Mouse (Mus musculus) ovary, postnatal 36 days (tissue): ENCODE data around the gene Kcnj9.

ENCODE experiments used
- DNase-seq: peaks from one replicate; pipeline ENCODE4 v3.0.0; 2022; ENCODE audit warnings: low spot score, mixed read lengths

Gene Kcnj9

DNA sequence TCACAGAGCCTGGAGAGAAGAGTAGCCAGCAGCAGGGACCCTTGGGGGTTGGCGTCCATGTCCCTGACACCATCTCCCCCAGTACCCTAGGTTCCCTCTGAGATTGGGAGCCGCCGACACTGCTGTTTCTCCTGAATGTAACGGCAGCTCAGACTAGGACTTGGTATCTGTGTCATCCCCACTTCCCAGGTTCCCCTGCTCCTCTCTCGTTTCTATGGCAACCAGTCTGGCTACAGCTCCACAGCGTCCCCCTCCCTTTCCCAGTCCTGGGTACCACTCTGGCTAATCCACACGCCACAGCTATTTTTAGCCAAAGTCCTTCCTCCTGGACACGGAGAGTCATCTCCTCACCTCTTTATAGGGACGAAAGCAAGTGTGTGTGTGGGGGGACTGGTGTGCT, at the start of gene Kcnj9:
Gene Kcnj9 (minus strand): TSS at position 188 of the 400 bp plus-strand sequence.
- no peak for DNase-seq

DNA sequence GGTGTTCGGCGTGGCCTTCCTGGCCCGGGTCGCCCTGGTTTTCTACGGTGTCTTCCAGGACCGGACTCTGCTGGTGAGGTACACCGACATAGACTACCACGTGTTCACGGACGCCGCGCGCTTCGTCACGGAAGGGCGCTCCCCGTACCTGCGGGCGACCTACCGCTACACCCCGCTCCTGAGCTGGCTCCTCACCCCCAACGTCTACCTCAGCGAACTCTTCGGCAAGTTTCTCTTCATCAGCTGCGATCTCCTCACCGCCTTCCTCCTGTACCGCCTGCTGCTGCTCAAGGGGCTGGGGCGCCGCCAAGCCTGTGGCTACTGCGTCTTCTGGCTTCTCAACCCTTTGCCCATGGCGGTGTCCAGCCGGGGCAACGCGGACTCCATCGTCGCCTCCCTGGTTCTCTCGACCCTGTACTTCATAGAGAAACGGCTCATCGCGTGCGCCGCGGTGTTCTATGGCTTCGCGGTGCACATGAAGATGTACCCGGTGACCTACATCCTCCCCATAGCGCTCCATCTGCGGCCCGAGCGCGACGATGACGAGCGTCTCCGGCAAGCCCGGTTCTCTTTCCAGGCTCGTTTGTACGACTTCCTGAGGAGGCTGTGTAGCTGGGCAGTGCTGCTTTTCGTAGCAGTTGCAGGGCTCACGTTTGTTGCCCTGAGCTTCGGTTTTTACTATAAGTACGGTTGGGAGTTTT, 47.8 kb upstream of the Kcnj9 start:
- DNase-seq, result no peak

- peak; percentile 97 for DNase-seq
Measured at GRCm38 (mm10) chr1:172376198-172376667, 47.1 kb upstream of the Kcnj9 start, which contains the start of gene Pigm. Gene Pigm, plus strand, starts transcription at chr1:172376546.

DNA sequence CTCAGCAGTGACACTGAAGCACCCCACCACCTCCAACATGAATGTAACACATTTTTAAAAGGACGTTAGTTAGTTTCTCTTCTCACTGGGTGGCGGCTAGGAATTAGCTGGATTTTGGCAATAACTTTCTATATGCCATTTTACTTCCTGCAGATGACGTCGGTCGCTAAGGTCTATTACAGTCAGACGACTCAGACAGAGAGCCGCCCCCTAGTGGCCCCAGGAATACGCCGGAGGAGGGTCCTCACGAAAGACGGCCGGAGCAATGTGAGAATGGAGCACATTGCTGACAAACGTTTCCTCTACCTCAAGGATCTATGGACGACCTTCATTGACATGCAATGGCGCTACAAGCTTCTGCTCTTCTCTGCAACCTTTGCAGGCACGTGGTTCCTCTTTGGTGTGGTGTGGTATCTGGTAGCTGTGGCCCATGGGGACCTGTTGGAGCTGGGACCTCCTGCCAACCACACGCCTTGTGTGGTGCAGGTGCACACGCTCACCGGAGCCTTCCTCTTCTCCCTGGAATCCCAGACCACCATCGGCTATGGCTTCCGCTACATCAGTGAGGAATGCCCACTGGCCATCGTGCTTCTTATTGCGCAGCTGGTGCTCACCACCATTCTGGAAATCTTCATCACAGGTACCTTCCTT, 39.8 kb upstream of the Kcnj9 start:
- DNase-seq, result peak; percentile 50

GRCm38 (mm10) chr1:172364684-172365083, 35.6 kb upstream of the Kcnj9 start:
- peak; percentile 31 for DNase-seq

DNA sequence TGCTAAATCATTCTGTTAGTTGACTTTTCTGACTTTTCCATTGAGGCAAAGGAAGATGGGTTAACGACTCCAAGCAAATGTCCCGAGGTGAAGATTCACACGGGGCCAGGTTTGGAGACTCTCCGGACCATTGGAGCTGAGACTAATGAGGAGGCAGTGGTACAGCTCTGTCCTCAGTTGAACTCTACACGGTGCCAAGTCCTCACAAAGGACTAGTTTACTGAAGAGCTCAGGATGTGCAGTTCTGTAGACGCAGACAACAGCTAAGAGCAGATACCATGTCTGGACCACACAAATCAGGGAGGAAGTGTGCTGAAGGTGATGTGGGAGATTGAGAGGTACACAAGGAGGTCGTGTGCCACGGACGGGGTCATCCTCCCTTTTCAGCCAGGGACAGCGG, 29.2 kb upstream of the Kcnj9 start:
- no peak for DNase-seq

DNA sequence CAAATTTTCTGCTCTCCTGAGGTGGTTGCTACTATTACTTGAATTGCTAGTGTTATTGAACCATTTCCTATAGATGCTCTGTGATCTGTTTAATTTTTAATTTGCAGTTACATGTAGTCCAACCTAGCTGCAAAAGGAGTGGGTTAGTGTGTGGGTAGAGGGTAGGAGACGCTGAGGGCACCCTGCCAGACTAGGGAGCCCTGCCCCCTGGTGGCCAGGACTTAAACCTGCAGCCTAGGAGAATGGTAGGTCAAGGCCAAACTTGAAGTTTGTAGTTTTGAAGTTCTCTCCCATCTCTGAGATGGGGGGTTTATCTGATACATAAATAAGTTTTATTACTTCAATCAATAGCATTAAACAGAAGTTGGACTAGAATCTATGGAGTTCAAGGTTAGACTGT, 28.4 kb upstream of the Kcnj9 start:
- peak; percentile 57 for DNase-seq

GRCm38 (mm10) chr1:172355336-172355735, 26.2 kb upstream of the Kcnj9 start:
- no peak for DNase-seq

DNA sequence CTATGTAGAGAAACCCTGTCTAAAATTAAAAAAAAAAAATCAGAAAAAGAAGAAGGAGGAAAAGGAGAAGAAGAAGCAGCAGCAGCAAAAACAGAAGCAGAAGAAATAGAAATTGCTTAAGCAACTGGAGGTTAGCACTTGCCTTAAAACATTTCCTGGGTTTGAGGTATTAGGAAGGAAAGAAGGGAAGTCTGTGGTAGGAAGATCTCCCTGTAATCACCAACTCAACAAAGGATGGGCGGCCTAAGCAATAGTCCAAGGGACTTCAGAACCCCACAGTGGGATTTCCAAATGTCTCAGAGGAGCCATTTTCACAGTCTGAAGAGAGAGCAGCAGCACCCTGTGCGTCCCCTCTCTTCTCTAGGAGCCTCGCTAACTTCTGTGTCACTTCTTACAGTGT, 23.3 kb upstream of the Kcnj9 start:
- DNase-seq, result no peak

GRCm38 (mm10) chr1:172352001-172352400, 22.9 kb upstream of the Kcnj9 start:
- no peak for DNase-seq

- no peak for DNase-seq
Measured at GRCm38 (mm10) chr1:172349916-172350812, 21.0 kb upstream of the Kcnj9 start.

GRCm38 (mm10) chr1:172349504-172349903, 20.4 kb upstream of the Kcnj9 start:
- no peak for DNase-seq

GRCm38 (mm10) chr1:172347382-172347781, 18.3 kb upstream of the Kcnj9 start:
- DNase-seq, result no peak

- no peak for DNase-seq
Measured at GRCm38 (mm10) chr1:172346707-172347106, 17.6 kb upstream of the Kcnj9 start.

DNA sequence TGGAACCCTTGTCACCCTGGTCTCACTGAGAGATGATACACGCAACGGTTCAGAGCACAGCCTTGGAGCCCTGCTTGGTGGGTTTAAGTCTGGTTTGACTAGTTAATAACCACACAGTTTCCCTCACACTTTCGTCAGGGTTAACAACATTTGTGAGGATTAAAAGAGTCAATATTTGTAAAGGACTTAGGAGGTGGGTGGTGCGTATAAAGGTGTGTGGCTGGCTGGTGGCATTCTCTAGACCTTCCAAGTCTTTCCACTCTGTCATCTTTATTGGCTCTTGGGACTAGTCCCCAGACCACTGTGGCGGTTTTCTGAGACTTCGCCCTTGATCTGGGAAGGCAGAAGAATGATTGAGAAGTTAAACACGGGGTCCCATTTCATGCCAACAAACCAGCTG, 15.7 kb upstream of the Kcnj9 start:
- no peak for DNase-seq

GRCm38 (mm10) chr1:172343914-172344313, 14.8 kb upstream of the Kcnj9 start:
- no peak for DNase-seq

DNA sequence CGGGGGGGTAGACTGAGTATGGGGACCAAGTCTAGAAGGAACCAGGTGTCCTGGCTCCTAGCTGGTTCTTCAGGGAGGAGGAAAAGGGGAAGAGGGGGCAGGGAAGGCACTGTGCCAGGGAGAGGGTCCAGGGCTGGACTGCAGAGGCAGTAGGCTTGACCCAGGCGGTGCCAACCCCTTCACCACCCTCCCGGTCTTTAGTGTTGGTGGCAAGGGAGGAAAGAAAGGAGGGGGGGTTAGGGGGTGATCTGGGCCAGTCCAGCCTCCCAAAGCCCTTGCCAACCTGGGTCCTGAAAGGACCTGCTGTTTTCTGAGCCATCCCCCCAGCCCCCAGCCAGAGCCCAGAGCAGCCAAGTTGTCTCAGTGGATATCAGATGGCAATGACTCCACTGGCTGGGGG, 13.6 kb upstream of the Kcnj9 start:
- no peak for DNase-seq

DNA sequence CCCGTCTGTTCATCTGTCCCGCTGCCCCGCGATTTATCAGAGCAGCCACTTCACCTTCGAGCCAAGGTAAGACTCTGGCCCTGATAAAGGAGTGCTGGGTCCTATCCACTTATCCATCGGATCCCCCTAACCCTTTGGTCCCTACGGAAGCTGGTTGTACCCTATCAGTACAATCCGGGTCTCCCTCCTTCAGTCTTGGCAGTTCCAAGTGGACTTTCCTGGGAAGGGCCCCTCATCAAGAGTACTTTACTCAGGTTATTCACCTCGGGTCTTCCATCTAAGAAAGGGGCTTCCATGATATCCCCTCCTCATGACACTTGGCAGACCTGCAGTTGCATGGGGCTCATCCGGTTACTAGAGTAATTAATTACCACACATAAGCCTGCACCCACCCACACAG, 12.3 kb upstream of the Kcnj9 start:
- DNase-seq, result no peak

GRCm38 (mm10) chr1:172340729-172341321, 11.7 kb upstream of the Kcnj9 start, which contains the start of gene Kcnj10:
Gene Kcnj10, plus strand, starts transcription at chr1:172341210.
- DNase-seq, result peak; percentile 66

DNA sequence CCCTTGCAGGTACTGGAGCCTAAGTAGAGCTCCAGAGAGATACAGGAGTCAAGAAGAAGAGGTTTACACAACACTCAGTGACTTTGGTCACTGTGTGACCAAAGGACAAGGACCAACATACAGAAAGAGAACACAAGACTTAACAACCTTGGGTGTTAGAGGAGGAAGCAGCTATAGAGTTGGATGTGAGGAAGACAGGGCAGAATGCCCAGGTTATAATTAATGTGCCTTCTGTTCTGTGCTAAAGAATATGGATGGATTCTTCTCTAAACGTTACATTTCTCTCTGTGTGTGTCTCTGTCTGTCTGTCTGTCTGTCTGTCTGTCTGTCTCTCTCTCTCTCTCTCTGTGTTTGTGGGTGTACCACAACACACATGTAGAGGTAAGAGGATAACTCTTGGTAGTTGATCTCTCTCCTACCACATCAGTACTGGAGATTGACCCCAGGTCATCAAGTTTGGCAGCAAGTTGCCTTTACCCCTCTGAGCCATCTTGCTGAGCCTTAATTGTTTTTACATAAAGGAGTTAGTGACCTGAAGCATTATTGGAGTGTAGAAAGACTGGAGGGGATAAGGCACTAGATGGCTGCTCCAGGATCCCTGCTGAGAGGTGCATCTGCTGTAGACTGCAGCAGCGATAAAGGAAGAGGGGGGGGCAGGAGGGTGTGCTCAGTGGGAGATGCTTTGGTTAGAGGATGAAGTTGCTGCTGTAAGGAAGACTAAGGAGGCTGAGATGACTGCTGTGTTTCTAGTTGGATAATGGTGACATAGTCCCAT, 8.5 kb upstream of the Kcnj9 start:
- DNase-seq, result no peak

DNA sequence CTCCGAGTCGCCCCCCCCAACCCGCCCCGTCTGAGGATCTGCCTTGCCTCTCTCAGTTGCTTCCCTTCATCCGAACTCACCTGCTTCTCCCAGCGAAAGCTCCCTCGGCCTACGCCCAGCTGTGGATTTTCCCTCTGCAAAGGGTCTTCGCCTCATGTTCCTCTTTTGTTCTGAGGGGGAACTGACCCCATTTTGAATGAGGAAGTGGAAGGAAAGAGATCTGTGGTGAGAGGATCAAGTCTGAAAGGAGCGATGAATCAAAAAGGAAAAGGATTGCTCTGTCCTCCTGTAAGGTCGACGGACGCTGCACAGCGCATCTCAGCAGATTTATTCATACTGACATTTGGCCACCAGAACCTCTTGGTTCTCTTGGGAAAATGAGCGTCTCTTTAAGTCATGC, 6.7 kb upstream of the Kcnj9 start:
- DNase-seq, result no peak
